Mouse (Mus musculus) midbrain, embryonic 15.5 days (tissue): Measurements from ENCODE around the gene Gpc3. TPM values are rescaled to one million over a fixed set of nuclear protein-coding genes. Genes with fewer than 3 reads are reported as not detected.
"Not testable (repeated sequence)": the region's sequence is repeated elsewhere in the genome, so short reads cannot be mapped to it uniquely, and the experiment has no call there.

Experiments
- ATAC-seq: fragments of 200-750 bp; cut with Nextera tagmentation; replicated peaks from 2 replicates; pipeline ENCODE4 v1.8.0; 2017; ENCODE audit warnings: moderate TSS enrichment
- H3K27ac ChIP-seq: fragments of 300-500 bp; sonication (generic); 2 replicates; pipeline ENCODE4 v1.5.1; 2015; ENCODE audit warnings: mild to moderate bottlenecking, inconsistent platforms
- H3K27me3 ChIP-seq: fragments of 300-500 bp; sonication (generic); replicated peaks from 2 replicates; pipeline ENCODE4 v1.6.1; 2015; ENCODE audit warnings: inconsistent platforms
- H3K36me3 ChIP-seq: fragments of 300-500 bp; sonication (generic); replicated peaks from 2 replicates; pipeline ENCODE4 v1.6.1; 2015; ENCODE audit warnings: inconsistent platforms
- H3K4me1 ChIP-seq: fragments of 300-500 bp; sonication (generic); 2 replicates; pipeline ENCODE4 v1.6.1; 2015; ENCODE audit warnings: inconsistent platforms
- H3K4me2 ChIP-seq: fragments of 300-500 bp; sonication (generic); 2 replicates; pipeline ENCODE4 v1.6.1; 2015; ENCODE audit warnings: inconsistent platforms, mild to moderate bottlenecking, moderate library complexity
- H3K4me3 ChIP-seq: fragments of 300-500 bp; sonication (generic); 2 replicates; pipeline ENCODE4 v1.5.1; 2015; ENCODE audit warnings: mild to moderate bottlenecking, inconsistent platforms
- H3K9ac ChIP-seq: fragments of 300-500 bp; sonication (generic); 2 replicates; pipeline ENCODE4 v1.6.1; 2015; ENCODE audit warnings: mild to moderate bottlenecking, inconsistent platforms
- H3K9me3 ChIP-seq: fragments of 300-500 bp; sonication (generic); 2 replicates; pipeline ENCODE4 v1.6.1; 2016; ENCODE audit warnings: inconsistent platforms
- WGBS: fragments of 180-500 bp; shearing (Covaris S2); methylation state at CpG from one replicate; pipeline ENCODE4 v1.1.7; 2015; ENCODE audit warnings: mixed read lengths; 5-methylcytosine and 5-hydroxymethylcytosine counted together
- polyA plus RNA-seq: library from polyadenylated mRNA; unstranded; fragments of >200 nt; fragmentation: Nextera tagmentation; extraction: Ambion mirVana; gene quantifications from 2 replicates; pipeline ENCODE4 v1.2.1, GENCODE M21; 2015

Gene Gpc3
- polyA plus RNA-seq, 1 experiment from 2014 or later = 60.1 TPM

- no peaks in the 10 kb centered on the region for H3K9me3 ChIP-seq
Observed at GRCm38 (mm10) chrX:52310976-52311375, 302.8 kb downstream of the Gpc3 start.

GRCm38 (mm10) chrX:52305226-52305625 is 308.5 kb downstream of the Gpc3 start:
- Histone ChIP-seq H3K27me3 (no peaks in the 10 kb centered on the region), H3K9ac (no peak overlapping the region), H3K4me1 (no peaks in the 10 kb centered on the region), H3K4me2 (no peak overlapping the region), H3K27ac (no peak overlapping the region), H3K4me3 (no peak overlapping the region), H3K9me3 (no peaks in the 10 kb centered on the region), H3K36me3 (no peaks in the 10 kb centered on the region)
- ATAC-seq = no peak
- WGBS = 84% methylated on average over 4 of the region's 4 CpGs

More at GRCm38 (mm10) chrX:52310976-52311375, 302.8 kb downstream of the Gpc3 start:
- Histone ChIP-seq H3K4me1 (no peaks in the 10 kb centered on the region), H3K27me3 (no peaks in the 10 kb centered on the region), H3K4me3 (no peak overlapping the region), H3K36me3 (no peaks in the 10 kb centered on the region), H3K27ac (no peak overlapping the region), H3K4me2 (no peak overlapping the region), H3K9ac (no peak overlapping the region)
- 89% methylated on average over 2 of the region's 2 CpGs for WGBS
- ATAC-seq = no peak

- Histone ChIP-seq H3K9ac (no peak overlapping the region), H3K4me3 (no peak overlapping the region), H3K9me3 (no peaks in the 10 kb centered on the region), H3K27ac (no peak overlapping the region), H3K4me1 (no peaks in the 10 kb centered on the region), H3K27me3 (no peaks in the 10 kb centered on the region), H3K36me3 (no peaks in the 10 kb centered on the region), H3K4me2 (no peak overlapping the region)
- WGBS = 14% methylated on average over 1 of the region's 1 CpGs
- no peak for ATAC-seq
Observed at GRCm38 (mm10) chrX:52288792-52289191, 325.0 kb downstream of the Gpc3 start.

- Histone ChIP-seq H3K27me3 (no peaks in the 10 kb centered on the region), H3K4me3 (no peak overlapping the region), H3K9ac (no peak overlapping the region), H3K4me1 (no peaks in the 10 kb centered on the region), H3K4me2 (no peak overlapping the region), H3K27ac (no peak overlapping the region), H3K36me3 (no peaks in the 10 kb centered on the region), H3K9me3 (no peaks in the 10 kb centered on the region)
- 66% methylated on average over 6 of the region's 6 CpGs for WGBS
- no peak for ATAC-seq
Observed at GRCm38 (mm10) chrX:52287944-52288343, 325.8 kb downstream of the Gpc3 start.

- ATAC-seq = no peak
- Histone ChIP-seq H3K4me2 (no peak overlapping the region), H3K36me3 (no peaks in the 10 kb centered on the region), H3K9ac (no peak overlapping the region), H3K4me3 (no peak overlapping the region), H3K27me3 (no peaks in the 10 kb centered on the region), H3K4me1 (no peaks in the 10 kb centered on the region), H3K27ac (no peak overlapping the region), H3K9me3 (no peaks in the 10 kb centered on the region)
- 81% methylated on average over 4 of the region's 4 CpGs for WGBS
Observed at GRCm38 (mm10) chrX:52282070-52282469, 331.7 kb downstream of the Gpc3 start.

GRCm38 (mm10) chrX:52281103-52281900 is 332.4 kb downstream of the Gpc3 start:
- H3K4me1 ChIP-seq = no peaks in the 10 kb centered on the region
- H3K27me3 ChIP-seq = no peaks in the 10 kb centered on the region
- H3K4me2 ChIP-seq = no peak overlapping the region
- no peak overlapping the region for H3K27ac ChIP-seq
- no peak for ATAC-seq
- WGBS = 84% methylated on average over 6 of the region's 6 CpGs
- H3K9me3 ChIP-seq = no peaks in the 10 kb centered on the region
- H3K9ac ChIP-seq = no peak overlapping the region
- no peak overlapping the region for H3K4me3 ChIP-seq
- H3K36me3 ChIP-seq = no peaks in the 10 kb centered on the region

GRCm38 (mm10) chrX:52278687-52279359 is 334.9 kb downstream of the Gpc3 start:
- ATAC-seq = no peak
- Histone ChIP-seq H3K27me3 (no peaks in the 10 kb centered on the region), H3K4me2 (no peak overlapping the region), H3K9ac (no peak overlapping the region), H3K27ac (no peak overlapping the region), H3K4me3 (no peak overlapping the region), H3K4me1 (no peaks in the 10 kb centered on the region), H3K36me3 (no peaks in the 10 kb centered on the region), H3K9me3 (no peaks in the 10 kb centered on the region)
- WGBS = 77% methylated on average over 3 of the region's 3 CpGs

GRCm38 (mm10) chrX:52277599-52277998 is 336.2 kb downstream of the Gpc3 start:
- Histone ChIP-seq H3K4me2 (no peak overlapping the region), H3K4me3 (no peak overlapping the region), H3K27me3 (no peaks in the 10 kb centered on the region), H3K9me3 (no peaks in the 10 kb centered on the region), H3K9ac (no peak overlapping the region), H3K27ac (no peak overlapping the region), H3K4me1 (no peaks in the 10 kb centered on the region), H3K36me3 (no peaks in the 10 kb centered on the region)
- WGBS = 19% methylated on average over 1 of the region's 1 CpGs
- ATAC-seq = no peak

- H3K4me3 ChIP-seq = no peak overlapping the region
- H3K36me3 ChIP-seq = no peaks in the 10 kb centered on the region
- H3K27me3 ChIP-seq = no peaks in the 10 kb centered on the region
- no peak overlapping the region for H3K4me2 ChIP-seq
- no peaks in the 10 kb centered on the region for H3K9me3 ChIP-seq
- ATAC-seq = no peak
- H3K27ac ChIP-seq = no peak overlapping the region
- no peaks in the 10 kb centered on the region for H3K4me1 ChIP-seq
- 73% methylated on average over 7 of the region's 7 CpGs for WGBS
- no peak overlapping the region for H3K9ac ChIP-seq
Observed at GRCm38 (mm10) chrX:52273016-52273415, 340.7 kb downstream of the Gpc3 start.

GRCm38 (mm10) chrX:52261991-52262390 is 351.8 kb downstream of the Gpc3 start:
- Histone ChIP-seq H3K27ac (no peak overlapping the region), H3K36me3 (no peaks in the 10 kb centered on the region), H3K4me3 (no peak overlapping the region), H3K9ac (no peak overlapping the region), H3K4me1 (no peaks in the 10 kb centered on the region), H3K4me2 (no peak overlapping the region), H3K27me3 (no peaks in the 10 kb centered on the region), H3K9me3 (no peaks in the 10 kb centered on the region)
- 86% methylated on average over 11 of the region's 11 CpGs for WGBS
- ATAC-seq = no peak

- no peak overlapping the region for H3K4me2 ChIP-seq
- no peaks in the 10 kb centered on the region for H3K9me3 ChIP-seq
- H3K27me3 ChIP-seq = no peaks in the 10 kb centered on the region
- no peak overlapping the region for H3K4me3 ChIP-seq
- ATAC-seq = no peak
- no peak overlapping the region for H3K9ac ChIP-seq
- WGBS = 86% methylated on average over 7 of the region's 7 CpGs
- no peak overlapping the region for H3K27ac ChIP-seq
- H3K4me1 ChIP-seq = no peaks in the 10 kb centered on the region
- H3K36me3 ChIP-seq = no peaks in the 10 kb centered on the region
Observed at GRCm38 (mm10) chrX:52261546-52261945, 352.2 kb downstream of the Gpc3 start.

GRCm38 (mm10) chrX:52259771-52260170 is 354.0 kb downstream of the Gpc3 start:
- not testable (repeated sequence) for H3K4me3 ChIP-seq, H3K27me3 ChIP-seq, H3K4me1 ChIP-seq, H3K4me2 ChIP-seq, H3K9ac ChIP-seq, ATAC-seq, H3K36me3 ChIP-seq, H3K27ac ChIP-seq, H3K9me3 ChIP-seq
- WGBS = 63% methylated on average over 1 of the region's 1 CpGs

- no peak overlapping the region for H3K9ac ChIP-seq
Observed at GRCm38 (mm10) chrX:52254526-52254925, 359.2 kb downstream of the Gpc3 start.

More at GRCm38 (mm10) chrX:52254526-52254925, 359.2 kb downstream of the Gpc3 start:
- WGBS = 77% methylated on average over 1 of the region's 1 CpGs
- no peaks in the 10 kb centered on the region for H3K27me3 ChIP-seq
- no peak for ATAC-seq
- no peak overlapping the region for H3K4me2 ChIP-seq
- H3K4me3 ChIP-seq = no peak overlapping the region
- no peaks in the 10 kb centered on the region for H3K4me1 ChIP-seq
- no peak overlapping the region for H3K27ac ChIP-seq
- H3K36me3 ChIP-seq = no peaks in the 10 kb centered on the region
- no peaks in the 10 kb centered on the region for H3K9me3 ChIP-seq
